Mouse (Mus musculus): ENCODE data around the gene Sh3d21.

DNA sequence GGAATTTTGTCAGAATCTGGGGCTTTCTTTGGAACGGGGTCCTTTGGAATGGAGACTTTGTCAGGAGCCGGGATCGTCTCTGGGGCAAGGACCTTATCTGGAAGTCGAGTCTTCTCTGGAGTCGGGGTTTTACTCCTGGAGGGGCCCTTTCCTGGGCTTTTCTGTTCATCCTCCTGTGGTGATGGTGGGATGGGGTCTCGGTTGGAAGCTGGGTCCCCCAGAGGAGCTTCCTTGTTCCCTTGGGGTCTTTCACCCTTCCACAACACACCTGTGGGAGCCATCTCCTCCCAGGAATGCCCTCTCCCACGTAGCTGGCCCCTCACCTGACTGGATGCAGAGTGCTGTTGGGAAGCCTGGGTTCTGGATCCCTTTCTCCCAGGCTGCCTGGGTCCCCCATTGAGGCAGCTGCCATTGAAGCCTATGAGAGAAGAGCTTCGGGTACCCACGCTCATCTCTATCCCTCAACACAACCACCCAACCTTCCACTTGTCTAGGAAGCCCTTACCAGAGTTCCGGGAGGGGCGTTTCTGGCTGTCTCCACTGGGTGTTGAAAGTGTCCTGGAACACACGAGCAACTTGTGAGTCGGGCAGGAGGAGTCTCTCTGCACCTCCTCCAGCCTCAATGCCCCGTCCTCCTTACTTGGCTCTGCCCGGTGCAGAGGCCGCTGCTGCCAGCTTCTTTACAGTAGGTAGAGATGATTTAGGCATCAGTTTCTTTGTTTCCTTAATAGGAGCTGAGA is 11.4 kb downstream of the Sh3d21 start:
- TF ChIP-seq CTCF (IDR thresholded peaks at IDR 0.05; ENCODE audit: low read depth) (no peak), EP300 (optimal IDR thresholded peaks at IDR 0.05) (no peak)

All from stomach, postnatal 0 days (tissue).